Mouse (Mus musculus) right cerebral cortex, postnatal 36 days (tissue): ENCODE results near the gene Irf5.
"Not testable (repeated sequence)": the region's sequence is repeated elsewhere in the genome, so short reads cannot be mapped to it uniquely, and the experiment has no call there.

Experiments used
- DNase-seq, 2 experiments: peaks; one replicate each; pipeline ENCODE4 v3.0.0; 2022; ENCODE audit warnings: low spot score in 2 of 2, mixed read lengths in 1 of 2

The Irf5 gene

DNA sequence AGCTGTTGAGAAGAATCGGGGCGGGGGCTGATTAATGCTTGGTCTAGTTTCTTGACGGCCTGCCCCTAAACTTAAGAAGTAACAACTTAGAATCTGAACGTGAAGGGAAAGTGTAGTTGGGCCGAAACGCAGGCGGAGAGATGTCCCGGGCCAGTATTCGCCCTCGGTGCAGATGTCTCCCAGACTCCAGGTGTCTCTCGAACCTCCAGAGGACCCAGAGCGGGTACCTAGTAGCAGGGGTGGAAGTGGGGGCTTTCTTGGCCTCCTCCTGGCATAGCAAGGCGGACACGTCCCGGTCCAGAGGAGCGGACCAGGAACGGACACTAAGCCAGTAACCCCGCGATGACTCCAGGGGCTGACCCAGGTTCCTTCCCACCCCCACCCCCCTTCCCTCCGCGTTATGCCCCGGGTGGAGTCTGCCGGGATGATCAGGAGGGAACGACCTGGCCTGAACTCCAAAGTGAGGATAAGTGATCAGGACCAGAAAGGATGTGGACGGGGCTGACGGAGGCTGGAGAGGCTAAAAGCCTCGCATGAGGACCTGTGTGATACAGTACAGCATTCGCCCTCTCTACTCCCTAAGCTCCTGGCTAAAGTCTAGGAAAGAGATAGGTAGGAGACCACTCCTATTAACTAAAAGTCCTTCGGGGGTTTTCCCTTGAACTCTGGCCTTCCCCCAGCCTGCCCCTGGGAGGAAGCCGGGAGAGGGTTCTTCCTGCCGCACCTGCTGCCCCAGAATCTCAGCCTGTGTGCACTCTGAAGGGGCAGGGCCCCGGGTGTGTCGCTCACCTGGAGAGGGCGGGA lies 1.1 kb downstream of the Irf5 start:
- DNase-seq: no peak

- DNase-seq: no peak
Observed at GRCm38 (mm10) chr6:29528165-29528505, 1.7 kb downstream of the Irf5 start.

DNA sequence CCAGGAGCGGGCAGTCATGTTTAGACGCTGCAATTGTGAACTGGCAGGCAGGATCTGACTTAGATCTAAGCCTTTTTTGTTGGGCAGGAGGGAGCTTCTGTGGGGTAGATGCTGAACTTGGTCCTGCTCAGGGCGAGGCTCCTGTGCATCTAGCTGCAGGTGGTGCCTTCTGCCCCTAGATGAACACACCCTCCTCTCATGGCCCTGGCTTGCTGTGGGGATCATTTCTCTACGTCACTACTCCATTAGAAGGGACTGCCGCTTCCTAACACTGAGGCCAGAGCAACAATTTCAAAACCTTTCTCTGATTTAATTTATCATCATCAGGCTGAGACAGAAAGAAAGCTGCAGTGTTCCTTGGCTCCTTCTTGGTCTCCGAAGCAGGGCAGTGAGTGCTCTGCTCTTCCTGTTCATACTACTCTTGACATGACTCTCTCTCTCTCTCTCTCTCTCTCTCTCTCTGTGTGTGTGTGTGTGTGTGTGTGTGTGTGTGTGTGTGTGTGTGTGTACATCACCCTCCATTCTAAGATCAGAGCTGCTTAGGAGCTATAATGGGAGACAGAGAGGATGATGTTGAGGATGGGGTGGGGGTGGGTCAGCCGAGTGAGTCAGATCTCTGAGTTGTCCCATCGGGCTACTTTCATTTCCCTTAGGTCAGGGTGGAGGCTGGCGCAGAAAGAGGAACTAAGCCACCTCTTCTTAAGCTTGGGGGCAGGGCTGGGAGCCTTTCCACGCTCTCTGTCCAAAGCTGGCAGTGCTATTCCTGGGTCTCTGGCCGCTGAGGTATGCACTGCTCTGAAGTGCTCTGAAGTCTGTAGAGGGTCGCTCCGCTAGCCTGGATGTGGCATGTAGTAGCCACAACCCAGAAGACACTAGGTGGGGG lies 2.4 kb downstream of the Irf5 start:
- no peak for DNase-seq

GRCm38 (mm10) chr6:29529444-29529820 lies 3.0 kb downstream of the Irf5 start:
- no peak for DNase-seq

GRCm38 (mm10) chr6:29530050-29530449 lies 3.6 kb downstream of the Irf5 start:
- DNase-seq: no peak

- no peak for DNase-seq
Observed at GRCm38 (mm10) chr6:29535316-29535715, 8.9 kb downstream of the Irf5 start.

- DNase-seq: no peak
Observed at GRCm38 (mm10) chr6:29536651-29537193, 10.3 kb downstream of the Irf5 start.

DNA sequence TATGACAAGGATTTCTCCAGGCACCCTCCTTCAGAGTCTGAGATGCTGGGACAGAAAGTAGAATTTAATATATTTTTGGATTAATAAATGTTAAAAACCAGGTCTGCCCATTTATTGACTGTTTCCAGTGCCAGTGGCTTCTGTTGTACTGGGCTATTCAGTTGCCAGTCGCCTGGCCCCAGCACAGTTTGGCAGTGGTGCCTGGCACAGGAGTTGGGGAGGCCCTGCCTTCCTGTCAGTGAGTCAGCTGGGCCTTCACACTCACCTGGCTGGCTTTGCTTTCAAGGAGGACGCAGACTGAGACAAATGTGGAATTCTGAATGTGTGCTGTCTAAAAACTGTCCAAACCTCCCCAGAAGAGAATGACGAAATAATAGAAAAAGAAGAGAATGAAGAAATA lies 10.8 kb downstream of the Irf5 start:
- DNase-seq: no peak

DNA sequence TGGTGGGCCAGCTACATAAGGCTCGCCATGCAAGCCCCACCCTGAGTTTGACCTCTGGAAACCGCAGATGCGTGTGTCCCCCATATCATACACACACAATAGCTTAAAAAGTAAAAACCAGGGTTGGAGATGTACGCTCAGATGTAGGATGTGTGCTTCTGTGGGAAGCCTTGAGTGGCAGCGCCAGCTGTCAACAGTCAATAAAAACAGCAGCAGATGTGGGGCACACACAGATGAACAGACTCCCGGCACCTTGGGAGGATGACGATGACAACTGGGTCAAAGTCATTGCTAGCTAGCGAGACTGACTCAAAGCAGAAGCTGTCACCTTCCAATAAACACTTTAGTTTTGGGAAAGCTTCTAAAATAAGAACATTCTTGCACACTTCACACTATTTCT lies 13.1 kb downstream of the Irf5 start:
- DNase-seq: no peak

GRCm38 (mm10) chr6:29540223-29540622 lies 13.8 kb downstream of the Irf5 start:
- DNase-seq: no peak

DNA sequence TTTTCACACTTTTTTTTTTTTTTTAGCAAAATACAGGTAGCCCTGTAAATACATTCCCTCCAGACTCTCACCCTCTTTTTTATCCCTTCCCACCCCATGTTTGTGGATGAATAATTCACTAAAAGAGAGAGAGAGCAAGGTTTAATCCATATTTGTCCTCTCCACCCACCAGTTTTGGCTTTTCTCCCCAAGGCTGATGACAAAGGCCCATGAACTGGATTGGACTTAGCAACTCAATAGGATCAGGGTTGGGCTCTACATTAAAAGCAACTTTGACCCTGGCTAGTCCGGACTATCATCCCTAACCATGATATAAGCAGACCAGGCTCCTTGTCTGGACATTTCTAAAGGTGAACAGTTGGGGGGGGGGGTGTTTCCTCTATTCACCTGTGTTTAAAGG lies 14.5 kb downstream of the Irf5 start:
- DNase-seq: no peak

- no peak for DNase-seq
Observed at GRCm38 (mm10) chr6:29545611-29546010, 19.2 kb downstream of the Irf5 start.

DNA sequence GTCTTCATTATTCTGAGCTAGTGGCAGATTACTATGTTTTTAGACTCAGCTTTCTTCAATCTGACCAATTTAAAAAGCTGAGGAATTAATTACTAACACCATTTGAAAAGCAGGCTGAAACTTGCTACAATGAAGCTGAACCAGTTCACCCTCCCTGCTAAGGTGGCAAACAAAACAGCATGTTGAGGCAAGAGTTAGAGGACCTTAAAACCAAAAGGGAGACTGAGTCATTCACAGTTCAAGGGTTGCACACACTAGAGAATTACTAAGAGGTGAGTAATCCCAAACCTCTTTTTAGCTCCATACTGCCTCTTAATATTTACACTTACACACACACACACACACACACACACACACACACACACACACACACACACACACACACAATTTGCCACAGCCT lies 21.2 kb downstream of the Irf5 start:
- no peak for DNase-seq

GRCm38 (mm10) chr6:29548086-29548485 lies 21.7 kb downstream of the Irf5 start:
- DNase-seq: no peak

- no peak for DNase-seq
Observed at GRCm38 (mm10) chr6:29552526-29552925, 26.1 kb downstream of the Irf5 start.

DNA sequence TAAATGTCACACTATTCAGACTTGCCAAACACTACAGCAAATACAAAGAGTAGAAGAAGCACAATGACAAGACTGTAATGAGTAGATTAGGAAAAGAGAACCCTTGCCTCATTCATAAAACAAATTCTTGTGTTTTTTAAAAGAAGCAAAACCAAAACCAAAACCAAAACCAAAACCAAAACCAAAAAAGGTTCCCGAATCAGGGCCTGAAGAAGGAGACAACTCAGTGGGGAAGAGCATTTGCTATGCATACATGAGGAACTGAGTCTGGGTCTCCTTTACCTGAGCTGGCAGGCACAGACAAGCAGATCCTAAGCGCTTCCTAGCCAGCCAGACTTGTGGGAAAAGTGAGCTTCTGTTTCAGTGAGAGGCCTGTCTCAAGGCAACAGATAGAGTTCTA lies 30.7 kb downstream of the Irf5 start:
- DNase-seq: no peak

- not testable (repeated sequence) for DNase-seq
Observed at GRCm38 (mm10) chr6:29576388-29576787, 50.0 kb downstream of the Irf5 start.

GRCm38 (mm10) chr6:29580770-29581169 lies 54.3 kb downstream of the Irf5 start:
- DNase-seq: no peak

GRCm38 (mm10) chr6:29581202-29581601 lies 54.8 kb downstream of the Irf5 start:
- DNase-seq: no peak
